Mouse (Mus musculus): ENCODE data around the gene Limk2. TPM values are rescaled to one million over a fixed set of nuclear protein-coding genes. Genes with fewer than 3 reads are reported as not detected.

Gene Limk2
- polyA plus RNA-seq, 1 experiment from 2014 or later, result 7.3 TPM

DNA sequence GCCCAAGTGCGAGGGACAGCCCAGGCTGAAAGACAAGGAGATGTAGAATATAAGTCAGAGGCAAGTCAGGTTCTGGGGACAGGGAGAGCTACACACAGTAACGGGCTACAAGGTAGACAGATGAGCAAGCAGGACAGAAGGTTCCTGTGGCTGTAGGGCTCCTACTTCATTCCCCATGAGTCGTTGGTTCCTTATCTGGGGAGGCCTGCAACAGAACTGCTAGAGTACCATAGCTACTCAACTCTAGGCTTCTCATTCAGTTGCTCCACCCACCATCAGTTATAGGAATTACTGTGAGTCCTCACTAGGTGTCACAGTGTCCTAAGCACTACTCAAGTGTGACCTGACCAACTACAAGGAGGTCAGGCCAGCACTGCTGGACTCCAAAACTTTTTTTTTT lies 6.0 kb downstream of the Limk2 start:
- Histone ChIP-seq H3K27ac (ENCODE audit: low read length) (peak overlapping the region; percentile 77), H3K4me2 (ENCODE audit: low read depth, low read length) (peak overlapping the region; percentile 50), H3K9me3 (replicated peaks; ENCODE audit: control insufficient read depth, low read length) (no peaks in the 10 kb centered on the region), H3K9ac (ENCODE audit: low read depth, low read length) (no peak overlapping the region), H3K27me3 (ENCODE audit: control insufficient read depth, insufficient read depth, low read depth, low read length) (no peaks in the 10 kb centered on the region), H3K4me1 (ENCODE audit: control insufficient read depth, low read depth, low read length) (peaks cover 40% of the 10 kb centered on the region), H3K36me3 (ENCODE audit: control insufficient read depth, insufficient read depth) (no peaks in the 10 kb centered on the region), H3K4me3 (ENCODE audit: low read depth, low read length) (no peak overlapping the region)
- WGBS (ENCODE audit: insufficient replicate concordance), result 22% methylated on average over 3 of the region's 3 CpGs
- ATAC-seq (ENCODE audit: low read depth), result peak; percentile 86

DNA sequence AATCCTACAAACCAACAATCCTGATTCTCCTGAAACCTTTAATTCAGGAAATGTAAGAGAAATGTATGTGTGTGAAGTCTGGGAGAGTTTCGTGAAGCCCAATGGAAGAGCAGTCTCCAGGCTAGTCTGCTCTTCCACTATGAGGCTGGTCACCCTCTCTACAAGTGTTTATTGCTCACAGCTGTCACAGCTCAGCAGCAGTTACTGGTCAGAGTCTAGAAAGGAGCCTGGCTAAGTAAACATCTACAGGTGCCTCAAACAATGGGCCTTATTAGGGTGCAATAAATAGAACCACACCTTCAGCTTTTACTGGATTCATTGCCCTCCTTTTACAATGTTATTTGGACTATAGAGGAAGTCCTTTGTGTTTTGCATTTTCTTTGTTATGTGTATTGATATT lies 10.7 kb downstream of the Limk2 start:
- WGBS (ENCODE audit: insufficient replicate concordance), result 75% methylated on average over 1 of the region's 1 CpGs
- no peak overlapping the region for H3K4me3 ChIP-seq (ENCODE audit: low read depth, low read length)
- H3K4me2 ChIP-seq (ENCODE audit: low read depth, low read length), result no peak overlapping the region
- H3K9me3 ChIP-seq (replicated peaks; ENCODE audit: control insufficient read depth, low read length), result no peaks in the 10 kb centered on the region
- H3K27me3 ChIP-seq (ENCODE audit: control insufficient read depth, insufficient read depth, low read depth, low read length), result no peaks in the 10 kb centered on the region
- no peak for ATAC-seq (ENCODE audit: low read depth)
- H3K27ac ChIP-seq (ENCODE audit: low read length), result no peak overlapping the region
- no peak overlapping the region for H3K9ac ChIP-seq (ENCODE audit: low read depth, low read length)
- H3K4me1 ChIP-seq (ENCODE audit: control insufficient read depth, low read depth, low read length), result peaks cover 10% of the 10 kb centered on the region
- H3K36me3 ChIP-seq (ENCODE audit: control insufficient read depth, insufficient read depth), result no peaks in the 10 kb centered on the region

DNA sequence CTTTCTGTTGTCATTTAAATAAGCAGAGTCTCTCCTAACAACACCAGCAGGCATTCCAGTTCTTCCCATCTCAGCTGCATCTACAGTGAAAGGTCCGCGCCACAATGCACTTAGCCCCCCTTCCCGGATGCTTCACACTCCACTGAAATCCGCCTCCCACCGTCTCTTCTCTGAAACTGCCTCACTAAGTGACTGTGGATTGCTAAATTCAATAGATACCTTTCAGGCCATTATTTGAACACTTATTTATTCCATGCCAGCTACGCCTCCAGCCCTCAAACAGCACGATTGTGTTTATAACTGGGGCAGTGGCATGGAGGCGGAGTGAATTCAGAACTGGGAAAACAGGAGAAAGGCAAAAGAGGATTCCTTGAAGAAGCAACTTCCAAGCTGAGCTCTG lies 12.4 kb downstream of the Limk2 start:
- ATAC-seq (ENCODE audit: low read depth), result no peak
- no peak overlapping the region for H3K4me3 ChIP-seq (ENCODE audit: low read depth, low read length)
- no peak overlapping the region for H3K9ac ChIP-seq (ENCODE audit: low read depth, low read length)
- WGBS (ENCODE audit: insufficient replicate concordance), result 75% methylated on average over 8 of the region's 8 CpGs
- H3K27ac ChIP-seq (ENCODE audit: low read length), result no peak overlapping the region
- no peaks in the 10 kb centered on the region for H3K36me3 ChIP-seq (ENCODE audit: control insufficient read depth, insufficient read depth)
- no peaks in the 10 kb centered on the region for H3K27me3 ChIP-seq (ENCODE audit: control insufficient read depth, insufficient read depth, low read depth, low read length)
- H3K9me3 ChIP-seq (replicated peaks; ENCODE audit: control insufficient read depth, low read length), result no peaks in the 10 kb centered on the region
- no peaks in the 10 kb centered on the region for H3K4me1 ChIP-seq (ENCODE audit: control insufficient read depth, low read depth, low read length)
- H3K4me2 ChIP-seq (ENCODE audit: low read depth, low read length), result no peak overlapping the region

DNA sequence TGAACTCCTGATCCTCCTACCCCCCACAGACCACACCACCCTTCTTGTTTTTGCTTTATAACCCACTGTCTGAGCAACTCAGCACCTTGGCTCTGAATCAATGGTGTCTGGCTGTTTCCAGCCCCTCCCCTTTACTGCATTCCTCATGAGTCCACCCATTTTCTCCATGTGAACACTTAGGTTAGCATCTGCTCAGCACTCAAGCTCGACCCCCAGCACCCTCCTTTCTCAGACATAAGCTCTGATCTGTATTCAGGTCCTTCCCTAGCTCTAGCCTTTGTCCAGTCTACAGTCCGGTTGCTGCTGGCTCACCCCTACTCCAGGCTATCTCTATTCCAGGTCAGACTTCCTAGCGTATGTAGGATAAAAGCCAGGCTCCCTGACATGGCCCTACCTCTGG lies 12.9 kb downstream of the Limk2 start:
- H3K36me3 ChIP-seq (ENCODE audit: control insufficient read depth, insufficient read depth), result no peaks in the 10 kb centered on the region
- H3K4me3 ChIP-seq (ENCODE audit: low read depth, low read length), result no peak overlapping the region
- 64% methylated on average over 3 of the region's 3 CpGs for WGBS (ENCODE audit: insufficient replicate concordance)
- no peaks in the 10 kb centered on the region for H3K4me1 ChIP-seq (ENCODE audit: control insufficient read depth, low read depth, low read length)
- no peak for ATAC-seq (ENCODE audit: low read depth)
- H3K27me3 ChIP-seq (ENCODE audit: control insufficient read depth, insufficient read depth, low read depth, low read length), result no peaks in the 10 kb centered on the region
- no peak overlapping the region for H3K4me2 ChIP-seq (ENCODE audit: low read depth, low read length)
- H3K27ac ChIP-seq (ENCODE audit: low read length), result no peak overlapping the region
- H3K9me3 ChIP-seq (replicated peaks; ENCODE audit: control insufficient read depth, low read length), result no peaks in the 10 kb centered on the region
- H3K9ac ChIP-seq (ENCODE audit: low read depth, low read length), result no peak overlapping the region

DNA sequence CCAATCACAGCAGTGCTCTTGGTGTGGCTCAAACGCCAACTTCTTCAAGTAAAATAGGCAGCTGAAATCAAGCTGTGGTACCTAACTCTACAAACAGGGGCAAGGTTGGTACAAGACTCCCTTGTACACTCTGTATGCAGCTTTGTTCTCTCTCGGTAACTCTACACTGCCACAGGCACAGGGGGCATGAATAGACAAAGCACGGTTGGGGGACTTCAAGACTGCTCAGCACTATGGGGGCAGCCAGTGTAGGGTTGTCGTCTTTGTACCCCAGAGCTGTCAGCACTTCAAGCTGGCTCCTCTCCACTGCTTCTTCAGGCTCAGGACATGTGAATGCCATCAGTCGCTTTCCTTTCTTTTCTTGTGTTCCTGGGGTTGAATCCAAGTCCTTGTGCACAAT lies 14.5 kb downstream of the Limk2 start:
- no peaks in the 10 kb centered on the region for H3K27me3 ChIP-seq (ENCODE audit: control insufficient read depth, insufficient read depth, low read depth, low read length)
- no peaks in the 10 kb centered on the region for H3K9me3 ChIP-seq (replicated peaks; ENCODE audit: control insufficient read depth, low read length)
- no peaks in the 10 kb centered on the region for H3K4me1 ChIP-seq (ENCODE audit: control insufficient read depth, low read depth, low read length)
- no peak overlapping the region for H3K9ac ChIP-seq (ENCODE audit: low read depth, low read length)
- no peak overlapping the region for H3K4me3 ChIP-seq (ENCODE audit: low read depth, low read length)
- H3K27ac ChIP-seq (ENCODE audit: low read length), result no peak overlapping the region
- no peaks in the 10 kb centered on the region for H3K36me3 ChIP-seq (ENCODE audit: control insufficient read depth, insufficient read depth)
- ATAC-seq (ENCODE audit: low read depth), result no peak
- 70% methylated on average over 5 of the region's 5 CpGs for WGBS (ENCODE audit: insufficient replicate concordance)
- H3K4me2 ChIP-seq (ENCODE audit: low read depth, low read length), result no peak overlapping the region

DNA sequence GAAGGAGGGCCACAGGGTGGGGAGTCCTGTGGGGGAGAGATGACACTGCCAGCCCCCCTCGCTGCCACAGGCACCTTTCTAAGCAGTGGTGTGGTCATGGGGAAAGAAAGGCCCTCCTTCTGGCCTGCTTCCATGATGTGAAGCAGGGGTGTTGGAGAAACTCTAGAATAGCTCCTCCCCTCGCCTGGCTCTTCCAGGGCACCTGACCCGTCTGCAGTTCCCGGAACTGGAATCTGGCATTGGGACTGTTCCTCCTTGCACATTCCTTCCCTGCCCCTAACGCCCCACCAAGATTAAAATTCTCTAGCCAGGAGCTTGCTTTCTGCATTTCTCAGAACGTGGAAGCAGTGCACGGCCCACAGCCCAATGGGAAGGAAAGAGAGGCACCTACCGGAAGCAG lies 16.5 kb downstream of the Limk2 start:
- Histone ChIP-seq H3K4me3 (ENCODE audit: low read depth, low read length) (no peak overlapping the region), H3K27ac (ENCODE audit: low read length) (no peak overlapping the region), H3K27me3 (ENCODE audit: control insufficient read depth, insufficient read depth, low read depth, low read length) (no peaks in the 10 kb centered on the region)

DNA sequence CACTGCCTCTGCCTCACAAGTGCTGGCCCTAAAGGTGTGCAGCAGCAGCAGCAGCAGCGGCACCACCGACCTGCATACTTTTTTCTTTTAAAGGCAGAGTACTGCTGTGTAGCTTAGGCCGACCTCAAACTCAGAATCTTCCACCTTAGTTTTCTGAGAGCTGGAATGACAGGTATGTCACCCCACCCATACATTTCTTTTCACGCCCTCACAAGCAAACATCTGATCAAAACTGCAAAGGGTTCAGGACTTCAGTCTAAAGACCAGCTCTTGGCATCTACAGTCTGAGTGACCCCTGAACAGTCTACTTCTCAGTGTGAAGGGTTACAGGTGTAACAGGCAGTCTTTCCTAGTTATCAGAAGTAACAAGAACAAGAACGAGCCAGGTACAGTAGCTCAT lies 18.2 kb downstream of the Limk2 start:
- no peak overlapping the region for H3K27ac ChIP-seq (ENCODE audit: low read length)
- no peak for ATAC-seq (ENCODE audit: low read depth)

More for the DNA sequence above, 16.5 kb downstream of the Limk2 start:
- Histone ChIP-seq H3K9me3 (replicated peaks; ENCODE audit: control insufficient read depth, low read length) (no peaks in the 10 kb centered on the region), H3K4me1 (ENCODE audit: control insufficient read depth, low read depth, low read length) (peaks cover 1% of the 10 kb centered on the region), H3K36me3 (ENCODE audit: control insufficient read depth, insufficient read depth) (no peaks in the 10 kb centered on the region), H3K9ac (ENCODE audit: low read depth, low read length) (no peak overlapping the region), H3K4me2 (ENCODE audit: low read depth, low read length) (no peak overlapping the region)
- 66% methylated on average over 8 of the region's 8 CpGs for WGBS (ENCODE audit: insufficient replicate concordance)
- no peak for ATAC-seq (ENCODE audit: low read depth)

DNA sequence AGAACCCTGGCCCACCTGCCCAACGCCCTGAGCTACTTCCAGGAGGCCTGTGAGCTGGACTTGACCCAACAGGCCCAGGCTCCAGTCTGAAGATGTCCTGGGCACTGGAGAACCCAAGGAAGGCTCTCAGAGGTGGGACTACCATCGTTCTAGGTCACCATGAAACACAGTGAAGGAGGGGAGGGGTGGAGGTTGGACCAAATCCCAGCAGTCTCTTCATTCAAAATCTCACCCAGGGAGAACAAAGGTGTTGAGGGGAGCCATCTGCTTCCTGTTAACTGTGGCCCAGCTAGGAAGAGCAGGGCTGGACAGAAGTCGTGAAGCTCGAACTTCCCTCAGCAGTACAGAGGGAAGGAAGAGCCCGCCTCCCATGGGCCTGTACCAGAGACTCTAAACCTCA lies 19.0 kb downstream of the Limk2 start:
- Histone ChIP-seq H3K4me3 (ENCODE audit: low read depth, low read length) (no peak overlapping the region), H3K9me3 (replicated peaks; ENCODE audit: control insufficient read depth, low read length) (no peaks in the 10 kb centered on the region), H3K27me3 (ENCODE audit: control insufficient read depth, insufficient read depth, low read depth, low read length) (no peaks in the 10 kb centered on the region), H3K27ac (ENCODE audit: low read length) (no peak overlapping the region), H3K9ac (ENCODE audit: low read depth, low read length) (no peak overlapping the region), H3K4me2 (ENCODE audit: low read depth, low read length) (no peak overlapping the region), H3K4me1 (ENCODE audit: control insufficient read depth, low read depth, low read length) (peaks cover 22% of the 10 kb centered on the region), H3K36me3 (ENCODE audit: control insufficient read depth, insufficient read depth) (no peaks in the 10 kb centered on the region)
- no peak for ATAC-seq (ENCODE audit: low read depth)
- 61% methylated on average over 5 of the region's 5 CpGs for WGBS (ENCODE audit: insufficient replicate concordance)

More for the DNA sequence above, 18.2 kb downstream of the Limk2 start:
- Histone ChIP-seq H3K36me3 (ENCODE audit: control insufficient read depth, insufficient read depth) (no peaks in the 10 kb centered on the region), H3K4me1 (ENCODE audit: control insufficient read depth, low read depth, low read length) (peaks cover 18% of the 10 kb centered on the region), H3K9me3 (replicated peaks; ENCODE audit: control insufficient read depth, low read length) (no peaks in the 10 kb centered on the region), H3K9ac (ENCODE audit: low read depth, low read length) (no peak overlapping the region), H3K27me3 (ENCODE audit: control insufficient read depth, insufficient read depth, low read depth, low read length) (no peaks in the 10 kb centered on the region), H3K4me2 (ENCODE audit: low read depth, low read length) (no peak overlapping the region), H3K4me3 (ENCODE audit: low read depth, low read length) (no peak overlapping the region)
- 71% methylated on average over 5 of the region's 5 CpGs for WGBS (ENCODE audit: insufficient replicate concordance)

DNA sequence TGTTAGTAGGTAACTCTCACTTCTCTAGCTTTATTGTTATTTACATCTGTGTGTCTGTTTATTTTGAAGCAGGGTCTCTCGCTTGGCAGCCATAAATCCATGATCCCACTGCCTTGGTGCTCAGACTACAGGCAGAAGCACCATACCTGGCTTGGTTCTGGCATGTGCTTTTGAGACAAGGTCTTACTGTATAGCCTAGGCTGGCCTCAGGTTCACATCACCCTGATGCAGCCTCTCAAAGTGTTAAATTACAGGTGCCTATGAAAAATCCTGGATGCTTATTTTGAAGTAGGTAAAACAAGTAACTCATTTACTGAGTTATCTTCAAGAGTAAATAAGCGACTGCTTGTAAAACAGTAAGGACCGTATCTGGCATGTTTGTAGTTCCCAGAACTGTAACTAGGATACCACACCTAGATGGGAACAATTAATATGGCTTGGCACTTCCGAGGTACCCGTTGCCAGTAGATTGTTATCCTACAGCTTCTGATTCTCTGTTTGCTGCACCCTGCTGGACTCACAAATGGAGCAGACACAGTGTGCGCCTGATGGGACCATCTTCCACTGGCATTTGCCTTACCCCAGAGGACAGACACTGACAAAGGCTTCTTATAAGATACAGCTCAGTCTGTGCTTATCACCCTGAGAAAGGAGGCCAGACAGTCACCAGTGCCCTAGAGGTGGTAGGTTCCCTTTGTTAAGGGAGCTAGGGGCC lies 21.4 kb downstream of the Limk2 start:
- Histone ChIP-seq H3K9ac (ENCODE audit: low read depth, low read length) (no peak overlapping the region), H3K4me2 (ENCODE audit: low read depth, low read length) (no peak overlapping the region), H3K4me1 (ENCODE audit: control insufficient read depth, low read depth, low read length) (peaks cover 24% of the 10 kb centered on the region), H3K9me3 (replicated peaks; ENCODE audit: control insufficient read depth, low read length) (no peaks in the 10 kb centered on the region), H3K36me3 (ENCODE audit: control insufficient read depth, insufficient read depth) (no peaks in the 10 kb centered on the region), H3K4me3 (ENCODE audit: low read depth, low read length) (no peak overlapping the region), H3K27ac (ENCODE audit: low read length) (no peak overlapping the region; the same call in 1 of the 2 replicates), H3K27me3 (ENCODE audit: control insufficient read depth, insufficient read depth, low read depth, low read length) (no peaks in the 10 kb centered on the region)
- ATAC-seq (ENCODE audit: low read depth), result no peak
- WGBS (ENCODE audit: insufficient replicate concordance), result 57% methylated on average over 6 of the region's 6 CpGs

Measured in liver, embryonic 16.5 days (tissue).